Mouse (Mus musculus): ENCODE results near the gene Aco1. TPM values are rescaled to one million over a fixed set of nuclear protein-coding genes. Genes with fewer than 3 reads are reported as not detected.

Aco1 gene
- polyA plus RNA-seq, 1 experiment from 2014 or later: 46.2 TPM

- Histone ChIP-seq H3K27me3 (ENCODE audit: low read depth, poor library complexity, severe bottlenecking) (no peaks in the 10 kb centered on the region), H3K9me3 (replicated peaks) (no peaks in the 10 kb centered on the region), H3K36me3 (peaks cover 21% of the 10 kb centered on the region), H3K27ac (no peak overlapping the region), H3K4me1 (no peaks in the 10 kb centered on the region), H3K4me3 (no peak overlapping the region)
- 94% methylated on average over 6 of the region's 6 CpGs for WGBS
- no peak for DNase-seq (ENCODE audit: low spot score)
Observed at GRCm38 (mm10) chr4:40202205-40202604, 59.3 kb downstream of the Aco1 start.

GRCm38 (mm10) chr4:40204374-40204773, 61.5 kb downstream of the Aco1 start:
- Histone ChIP-seq H3K27me3 (ENCODE audit: low read depth, poor library complexity, severe bottlenecking) (no peaks in the 10 kb centered on the region), H3K4me1 (no peaks in the 10 kb centered on the region), H3K9me3 (replicated peaks) (no peaks in the 10 kb centered on the region), H3K27ac (no peak overlapping the region), H3K36me3 (peaks cover 2% of the 10 kb centered on the region; the same call in 1 of the 2 replicates), H3K4me3 (no peak overlapping the region)
- WGBS: 96% methylated on average over 3 of the region's 3 CpGs
- no peak for DNase-seq (ENCODE audit: low spot score)

- DNase-seq (ENCODE audit: low spot score): no peak
- H3K4me3 ChIP-seq: no peak overlapping the region
- no peak overlapping the region for H3K27ac ChIP-seq
- no peaks in the 10 kb centered on the region for H3K4me1 ChIP-seq
- H3K9me3 ChIP-seq (replicated peaks): no peaks in the 10 kb centered on the region
- no peaks in the 10 kb centered on the region for H3K27me3 ChIP-seq (ENCODE audit: low read depth, poor library complexity, severe bottlenecking)
- H3K36me3 ChIP-seq: peaks cover 2% of the 10 kb centered on the region; the same call in 1 of the 2 replicates
- WGBS: 95% methylated on average over 22 of the region's 22 CpGs
Observed at GRCm38 (mm10) chr4:40205231-40205903, 62.5 kb downstream of the Aco1 start.

GRCm38 (mm10) chr4:40207701-40208100, 64.8 kb downstream of the Aco1 start:
- H3K27ac ChIP-seq: no peak overlapping the region
- WGBS: 88% methylated on average over 5 of the region's 5 CpGs
- H3K9me3 ChIP-seq (replicated peaks): no peaks in the 10 kb centered on the region
- H3K36me3 ChIP-seq: no peaks in the 10 kb centered on the region
- H3K4me3 ChIP-seq: no peak overlapping the region
- DNase-seq (ENCODE audit: low spot score): no peak
- no peaks in the 10 kb centered on the region for H3K27me3 ChIP-seq (ENCODE audit: low read depth, poor library complexity, severe bottlenecking)
- H3K4me1 ChIP-seq: no peaks in the 10 kb centered on the region

GRCm38 (mm10) chr4:40212177-40212576, 69.3 kb downstream of the Aco1 start:
- WGBS: 88% methylated on average over 4 of the region's 6 CpGs

GRCm38 (mm10) chr4:40217910-40218309, 75.0 kb downstream of the Aco1 start:
- no peaks in the 10 kb centered on the region for H3K9me3 ChIP-seq (replicated peaks)
- no peaks in the 10 kb centered on the region for H3K36me3 ChIP-seq
- peaks cover 26% of the 10 kb centered on the region for H3K27me3 ChIP-seq (ENCODE audit: low read depth, poor library complexity, severe bottlenecking)
- H3K27ac ChIP-seq: no peak overlapping the region
- no peak overlapping the region for H3K4me3 ChIP-seq
- peaks cover 7% of the 10 kb centered on the region for H3K4me1 ChIP-seq
- WGBS: 64% methylated on average over 3 of the region's 3 CpGs
- no peak for DNase-seq (ENCODE audit: low spot score)

More at GRCm38 (mm10) chr4:40212177-40212576, 69.3 kb downstream of the Aco1 start:
- no peak for DNase-seq (ENCODE audit: low spot score)
- Histone ChIP-seq H3K9me3 (replicated peaks) (no peaks in the 10 kb centered on the region), H3K27ac (no peak overlapping the region), H3K27me3 (ENCODE audit: low read depth, poor library complexity, severe bottlenecking) (no peaks in the 10 kb centered on the region), H3K36me3 (no peaks in the 10 kb centered on the region), H3K4me1 (no peaks in the 10 kb centered on the region), H3K4me3 (no peak overlapping the region)

GRCm38 (mm10) chr4:40218382-40218781, 75.5 kb downstream of the Aco1 start:
- H3K4me3 ChIP-seq: no peak overlapping the region
- H3K4me1 ChIP-seq: peaks cover 7% of the 10 kb centered on the region
- H3K27me3 ChIP-seq (ENCODE audit: low read depth, poor library complexity, severe bottlenecking): peaks cover 27% of the 10 kb centered on the region
- no peaks in the 10 kb centered on the region for H3K9me3 ChIP-seq (replicated peaks)
- DNase-seq (ENCODE audit: low spot score): no peak
- WGBS: 77% methylated on average over 7 of the region's 7 CpGs
- no peak overlapping the region for H3K27ac ChIP-seq
- no peaks in the 10 kb centered on the region for H3K36me3 ChIP-seq

GRCm38 (mm10) chr4:40220437-40220836, 77.6 kb downstream of the Aco1 start:
- Histone ChIP-seq H3K27ac (no peak overlapping the region), H3K4me1 (peaks cover 7% of the 10 kb centered on the region), H3K27me3 (ENCODE audit: low read depth, poor library complexity, severe bottlenecking) (peaks cover 27% of the 10 kb centered on the region), H3K9me3 (replicated peaks) (no peaks in the 10 kb centered on the region), H3K36me3 (no peaks in the 10 kb centered on the region), H3K4me3 (no peak overlapping the region)
- peak; percentile 40 for DNase-seq (ENCODE audit: low spot score)
- WGBS: 17% methylated on average over 12 of the region's 12 CpGs

GRCm38 (mm10) chr4:40221004-40221760, 78.3 kb downstream of the Aco1 start:
- no peak for DNase-seq (ENCODE audit: low spot score)
- 28% methylated on average over 14 of the region's 14 CpGs for WGBS
- Histone ChIP-seq H3K4me3 (no peak overlapping the region), H3K36me3 (no peaks in the 10 kb centered on the region), H3K27ac (no peak overlapping the region), H3K9me3 (replicated peaks) (no peaks in the 10 kb centered on the region), H3K4me1 (peaks cover 7% of the 10 kb centered on the region), H3K27me3 (ENCODE audit: low read depth, poor library complexity, severe bottlenecking) (peaks cover 27% of the 10 kb centered on the region)

GRCm38 (mm10) chr4:40221876-40222585, 79.2 kb downstream of the Aco1 start:
- H3K27me3 ChIP-seq (ENCODE audit: low read depth, poor library complexity, severe bottlenecking): peaks cover 27% of the 10 kb centered on the region
- no peak overlapping the region for H3K27ac ChIP-seq
- no peaks in the 10 kb centered on the region for H3K36me3 ChIP-seq
- no peak overlapping the region for H3K4me3 ChIP-seq
- peaks cover 7% of the 10 kb centered on the region for H3K4me1 ChIP-seq
- no peak for DNase-seq (ENCODE audit: low spot score)
- H3K9me3 ChIP-seq (replicated peaks): no peaks in the 10 kb centered on the region
- 48% methylated on average over 21 of the region's 21 CpGs for WGBS

- no peaks in the 10 kb centered on the region for H3K9me3 ChIP-seq (replicated peaks)
- H3K36me3 ChIP-seq: no peaks in the 10 kb centered on the region
- peaks cover 18% of the 10 kb centered on the region for H3K27me3 ChIP-seq (ENCODE audit: low read depth, poor library complexity, severe bottlenecking)
- no peak overlapping the region for H3K4me3 ChIP-seq
- no peak for DNase-seq (ENCODE audit: low spot score)
- no peak overlapping the region for H3K27ac ChIP-seq
- WGBS: 86% methylated on average over 5 of the region's 5 CpGs
- no peaks in the 10 kb centered on the region for H3K4me1 ChIP-seq
Observed at GRCm38 (mm10) chr4:40226095-40226494, 83.2 kb downstream of the Aco1 start.

GRCm38 (mm10) chr4:40227131-40227530, 84.2 kb downstream of the Aco1 start:
- no peak overlapping the region for H3K4me3 ChIP-seq
- H3K36me3 ChIP-seq: no peaks in the 10 kb centered on the region
- 85% methylated on average over 11 of the region's 11 CpGs for WGBS
- peaks cover 7% of the 10 kb centered on the region; the same call in 1 of the 2 replicates for H3K27me3 ChIP-seq (ENCODE audit: low read depth, poor library complexity, severe bottlenecking)
- H3K27ac ChIP-seq: no peak overlapping the region
- no peaks in the 10 kb centered on the region for H3K4me1 ChIP-seq
- no peak for DNase-seq (ENCODE audit: low spot score)
- H3K9me3 ChIP-seq (replicated peaks): no peaks in the 10 kb centered on the region

GRCm38 (mm10) chr4:40227886-40228285, 85.0 kb downstream of the Aco1 start:
- H3K27me3 ChIP-seq (ENCODE audit: low read depth, poor library complexity, severe bottlenecking): peaks cover 2% of the 10 kb centered on the region; the same call in 1 of the 2 replicates
- no peaks in the 10 kb centered on the region for H3K4me1 ChIP-seq
- H3K9me3 ChIP-seq (replicated peaks): no peaks in the 10 kb centered on the region
- no peak for DNase-seq (ENCODE audit: low spot score)
- 89% methylated on average over 7 of the region's 7 CpGs for WGBS
- H3K36me3 ChIP-seq: no peaks in the 10 kb centered on the region
- no peak overlapping the region for H3K4me3 ChIP-seq
- H3K27ac ChIP-seq: no peak overlapping the region
